ENCODE assay signal across 11 mouse cellular contexts in the genomic region with DNA sequence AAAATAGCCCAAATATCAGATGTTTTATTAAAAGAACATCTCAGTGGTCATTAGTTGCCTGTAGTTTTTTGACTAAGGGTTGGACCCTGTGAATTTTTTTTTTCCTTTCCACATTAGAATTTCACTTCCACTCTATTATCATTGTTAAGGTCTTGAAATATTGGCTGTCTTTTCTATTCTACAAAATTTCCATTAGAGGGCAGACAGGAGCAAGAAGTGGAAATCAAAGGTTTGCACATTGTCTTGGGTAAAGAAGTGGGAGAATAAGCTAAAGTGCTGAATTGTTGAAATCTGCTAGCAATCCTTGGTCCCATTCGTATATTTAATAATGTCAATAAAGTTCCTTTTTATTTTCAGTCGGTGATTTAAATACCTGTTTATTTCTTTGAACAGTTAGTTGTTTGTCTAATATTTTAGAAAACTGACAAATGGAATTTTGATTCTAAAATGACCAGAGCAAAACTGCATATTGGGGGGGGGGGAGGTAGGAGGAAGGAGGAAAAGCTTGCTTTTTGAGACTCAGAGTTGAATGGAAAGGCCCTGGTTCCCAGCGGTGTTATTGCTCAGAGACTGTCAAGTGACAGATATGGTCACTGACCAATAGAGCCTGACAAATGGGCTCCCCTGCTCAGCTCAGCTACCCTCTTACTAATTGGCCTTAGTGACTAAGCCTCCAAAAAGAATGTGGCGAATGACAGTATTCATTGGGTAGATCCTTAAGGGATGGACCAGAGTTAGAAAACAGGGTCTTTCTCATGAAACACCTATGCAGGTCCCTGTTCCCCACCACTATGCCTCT.
DNase-seq lines count a peak whose midpoint lies in the region; ATAC-seq and TF ChIP-seq lines count a peak whose summit lies in the region.
"Had no signal": no experiment of that assay in that cellular context is flagged by ENCODE, and none has a peak within 500 bp of the region (broad histone marks: within the 10 kb centered on the region; RNA-seq: fewer than 3 reads in every experiment).

No protein-coding gene starts in this region.

- H3K4me2 ChIP-seq in forebrain, embryonic 16.5 days (ENCODE audit: low read length): no peak overlapping the region
- H3K4me2 ChIP-seq: limb, embryonic 15.5 days had no signal

- ATAC-seq in forebrain, embryonic 16.5 days: 0 out of 2 replicates have a peak, but pooled peaks have one; percentile 36

- no peak for TF ChIP-seq POLR2A in thymus, adult 2 months (IDR thresholded peaks at IDR 0.05; ENCODE audit: control insufficient read depth, extremely low read depth, insufficient read depth, low read length, poor library complexity)

- WGBS in forebrain, embryonic 16.5 days: 21% methylated on average over 4 of the region's 4 CpGs
- WGBS in thymus, adult 2 months: 68% methylated on average over 4 of the region's 4 CpGs

- H3K36me3 ChIP-seq in forebrain, embryonic 16.5 days (ENCODE audit: control insufficient read depth, insufficient read depth): no peaks in the 10 kb centered on the region
- H3K36me3 ChIP-seq in thymus, adult 2 months (ENCODE audit: control insufficient read depth, insufficient read depth, low read length): no peaks in the 10 kb centered on the region
- H3K36me3 ChIP-seq: limb, embryonic 15.5 days had no signal

- TF ChIP-seq CTCF in thymus, adult 2 months (IDR thresholded peaks at IDR 0.05; ENCODE audit: borderline replicate concordance, control insufficient read depth, extremely low read depth, insufficient read depth, low read length, poor library complexity): no peak

- H3K27me3 ChIP-seq in forebrain, embryonic 16.5 days (replicated peaks; ENCODE audit: control insufficient read depth, insufficient read depth, low read length): no peaks in the 10 kb centered on the region
- no peaks in the 10 kb centered on the region for H3K27me3 ChIP-seq in thymus, adult 2 months (ENCODE audit: control insufficient read depth, insufficient read depth, low read length)
- H3K27me3 ChIP-seq: limb, embryonic 15.5 days had no signal

- no peaks in the 10 kb centered on the region for H3K9me3 ChIP-seq in forebrain, embryonic 16.5 days (ENCODE audit: control insufficient read depth, low read length)
- H3K9me3 ChIP-seq: limb, embryonic 15.5 days had no signal

- H3K4me3 ChIP-seq in forebrain, embryonic 16.5 days (replicated peaks; ENCODE audit: low read length): no peak overlapping the region
- no peak overlapping the region for H3K4me3 ChIP-seq in thymus, adult 2 months (ENCODE audit: control insufficient read depth, insufficient read depth, low read length)
- H3K4me3 ChIP-seq: limb, embryonic 15.5 days had no signal

- H3K4me1 ChIP-seq in forebrain, embryonic 16.5 days (replicated peaks; ENCODE audit: control insufficient read depth, insufficient read depth, low read length): peaks cover 4% of the 10 kb centered on the region
- H3K4me1 ChIP-seq in thymus, adult 2 months (replicated peaks; ENCODE audit: control insufficient read depth, insufficient read depth, low read length): no peaks in the 10 kb centered on the region

- H3K9ac ChIP-seq in forebrain, embryonic 16.5 days (replicated peaks; ENCODE audit: low read depth, low read length): no peak overlapping the region
- H3K9ac ChIP-seq: limb, embryonic 15.5 days had no signal

- peak; percentile 3 for DNase-seq in kidney, adult 9 months
- DNase-seq in kidney, adult 8-10 months: no peak
- DNase-seq in 416B (ENCODE audit: low read depth) (peak; percentile 54), R1 (ENCODE audit: low read depth, low spot score) (peak; percentile 25)
- no peak for DNase-seq in cerebellum, postnatal 4 days (ENCODE audit: low spot score in 2 of 2)
- DNase-seq in thymus, adult 2 months: no peak
- no peak for DNase-seq in cerebellum, postnatal 25 days
- DNase-seq: gastrocnemius, postnatal 14 days; kidney, adult 11 months had no signal

- no peak overlapping the region for H3K27ac ChIP-seq in forebrain, embryonic 16.5 days (ENCODE audit: low read length)
- no peak overlapping the region for H3K27ac ChIP-seq in thymus, adult 2 months (ENCODE audit: control insufficient read depth, insufficient read depth, low read length)
- H3K27ac ChIP-seq: limb, embryonic 15.5 days had no signal

Comparison
In these comparisons a context has a peak if more than half of its experiments do, and no peak if none do; other contexts are left out.
1. DNase-seq: peak in kidney, adult 9 months (single experiment), 416B (single experiment) and R1 (single experiment); none in kidney, adult 8-10 months (0 of 2), cerebellum, postnatal 4 days (0 of 2), thymus, adult 2 months (single experiment) and cerebellum, postnatal 25 days (0 of 2).